Mouse (Mus musculus): Measurements from ENCODE around the gene Slc20a1. TPM values are rescaled to one million over a fixed set of nuclear protein-coding genes. Genes with fewer than 3 reads are reported as not detected.

Slc20a1 gene
- total and polyA plus RNA-seq, 2 experiments from 2014 or later: 36.5 to 73.5 TPM

GRCm38 (mm10) chr2:129260646-129261045, 62.1 kb downstream of the Slc20a1 start:
- Histone ChIP-seq H3K4me2 (ENCODE audit: low read depth) (no peak overlapping the region), H3K27ac (ENCODE audit: low read depth, low read length) (no peak overlapping the region), H3K9me3 (ENCODE audit: low read length) (no peaks in the 10 kb centered on the region), H3K4me1 (ENCODE audit: insufficient read depth) (peaks cover 4% of the 10 kb centered on the region; the same call in 1 of the 2 replicates), H3K9ac (no peak overlapping the region), H3K27me3 (ENCODE audit: insufficient read depth, low read length) (no peaks in the 10 kb centered on the region), H3K4me3 (ENCODE audit: low read depth, low read length) (no peak overlapping the region), H3K36me3 (ENCODE audit: insufficient read depth) (no peaks in the 10 kb centered on the region)
- ATAC-seq: no peak
- no peak for DNase-seq
- TF ChIP-seq CTCF (IDR thresholded peaks at IDR 0.05; ENCODE audit: low read depth): no peak
- 75% methylated on average over 3 of the region's 3 CpGs for WGBS

Other genes starting within 250 kb of the Slc20a1 start
- gene Zc3h6, start 231.4 kb upstream of the Slc20a1 start, total RNA-seq (2014; rRNA removed): 7.4 and 13.0 TPM in 2 replicates
- 4.5 and 5.2 TPM in 2 replicates for gene Zc3h6, start 231.4 kb upstream of the Slc20a1 start, polyA plus RNA-seq (2015; fragmentation: Nextera tagmentation; extraction: Ambion mirVana)
- gene Gm10762, start 231.0 kb upstream of the Slc20a1 start, total RNA-seq (2014; rRNA removed): 26.1 and 26.8 TPM in 2 replicates
- 20.1 and 22.0 TPM in 2 replicates for gene Gm10762, start 231.0 kb upstream of the Slc20a1 start, polyA plus RNA-seq (2015; fragmentation: Nextera tagmentation; extraction: Ambion mirVana)
- gene Vinac1, start 150.6 kb upstream of the Slc20a1 start, total RNA-seq (2014; rRNA removed): 0.23 and 1.4 TPM in 2 replicates
- 0.16 and 0.24 TPM in 2 replicates for gene Vinac1, start 150.6 kb upstream of the Slc20a1 start, polyA plus RNA-seq (2015; fragmentation: Nextera tagmentation; extraction: Ambion mirVana)
- gene Ttl, start 132.8 kb upstream of the Slc20a1 start, total RNA-seq (2014; rRNA removed): 66.0 and 66.2 TPM in 2 replicates
- 28.0 and 31.7 TPM in 2 replicates for gene Ttl, start 132.8 kb upstream of the Slc20a1 start, polyA plus RNA-seq (2015; fragmentation: Nextera tagmentation; extraction: Ambion mirVana)
- gene Polr1b, start 97.8 kb upstream of the Slc20a1 start, total RNA-seq (2014; rRNA removed): 24.9 and 25.5 TPM in 2 replicates
- gene Polr1b, start 97.8 kb upstream of the Slc20a1 start, polyA plus RNA-seq (2015; fragmentation: Nextera tagmentation; extraction: Ambion mirVana): 9.5 and 12.0 TPM in 2 replicates
- 15.2 and 21.4 TPM in 2 replicates for gene Chchd5, start 69.1 kb upstream of the Slc20a1 start, total RNA-seq (2014; rRNA removed)
- gene Chchd5, start 69.1 kb upstream of the Slc20a1 start, polyA plus RNA-seq (2015; fragmentation: Nextera tagmentation; extraction: Ambion mirVana): 17.1 and 17.6 TPM in 2 replicates
- gene Ckap2l, start 98.4 kb downstream of the Slc20a1 start, total RNA-seq (2014; rRNA removed): 5.3 and 9.1 TPM in 2 replicates
- gene Ckap2l, start 98.4 kb downstream of the Slc20a1 start, polyA plus RNA-seq (2015; fragmentation: Nextera tagmentation; extraction: Ambion mirVana): 8.9 and 9.8 TPM in 2 replicates
- gene Il1a, start 111.2 kb downstream of the Slc20a1 start, total RNA-seq (2014; rRNA removed): 0.10 TPM in 1 of 2 replicates, not detected in the other
- gene Il1a, start 111.2 kb downstream of the Slc20a1 start, polyA plus RNA-seq (2015; fragmentation: Nextera tagmentation; extraction: Ambion mirVana): 0.34 and 0.38 TPM in 2 replicates
- gene Il1b, start 172.4 kb downstream of the Slc20a1 start, total RNA-seq (2014; rRNA removed): 0.62 TPM in 1 of 2 replicates, not detected in the other
- gene Il1b, start 172.4 kb downstream of the Slc20a1 start, polyA plus RNA-seq (2015; fragmentation: Nextera tagmentation; extraction: Ambion mirVana): 0.14 and 0.15 TPM in 2 replicates